Mouse (Mus musculus): ENCODE measurements around the gene Snx27. TPM values are rescaled to one million over a fixed set of nuclear protein-coding genes. Genes with fewer than 3 reads are reported as not detected.

The Snx27 gene
- polyA plus RNA-seq, 1 experiment from 2014 or later, result 41.6 TPM

GRCm38 (mm10) chr3:94456529-94457000 is 126.0 kb downstream of the Snx27 start:
- Histone ChIP-seq H3K27ac (replicated peaks; ENCODE audit: low read depth, low read length) (no peak overlapping the region), H3K4me1 (ENCODE audit: control insufficient read depth, insufficient read depth, low read length) (no peaks in the 10 kb centered on the region), H3K9ac (replicated peaks; ENCODE audit: low read length) (no peak overlapping the region), H3K9me3 (replicated peaks; ENCODE audit: control insufficient read depth, low read length) (no peaks in the 10 kb centered on the region), H3K36me3 (replicated peaks; ENCODE audit: control insufficient read depth, insufficient read depth, low read depth, low read length) (no peaks in the 10 kb centered on the region), H3K4me3 (ENCODE audit: low read depth, low read length) (peak overlapping the region; percentile 1; the same call in 1 of the 2 replicates), H3K27me3 (ENCODE audit: control insufficient read depth, insufficient read depth, low read length) (no peaks in the 10 kb centered on the region), H3K4me2 (ENCODE audit: low read depth, low read length) (0 out of 2 replicates have a peak overlapping the region, but pooled peaks have one; percentile 19)
- DNase-seq (ENCODE audit: low spot score), result peak; percentile 98
- peak; percentile 89 for ATAC-seq (replicated peaks; ENCODE audit: insufficient number of reproducible peaks, low FRiP score, low TSS enrichment, low read depth)
- WGBS, result 2% methylated on average over 12 of the region's 12 CpGs

DNA sequence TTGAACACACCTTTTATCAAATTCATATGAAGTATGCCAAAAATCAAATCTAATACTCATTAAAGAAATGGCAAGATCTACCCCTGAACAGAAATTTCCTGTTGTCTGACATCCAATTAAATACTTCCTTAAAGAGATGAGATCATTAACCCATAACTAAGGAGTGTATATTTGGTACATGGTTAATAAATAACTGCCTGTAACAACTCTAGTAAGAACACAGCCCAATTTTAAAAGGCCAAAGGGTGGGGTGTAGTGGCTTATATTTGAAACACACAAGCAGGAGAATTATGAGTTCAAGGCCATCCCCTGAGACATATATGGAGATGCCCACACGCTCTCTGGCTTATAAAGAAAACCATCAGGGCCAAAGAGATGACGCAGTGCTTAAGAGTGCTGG is 133.1 kb downstream of the Snx27 start:
- DNase-seq (ENCODE audit: low spot score), result no peak
- Histone ChIP-seq H3K36me3 (replicated peaks; ENCODE audit: control insufficient read depth, insufficient read depth, low read depth, low read length) (peaks cover 8% of the 10 kb centered on the region), H3K9me3 (replicated peaks; ENCODE audit: control insufficient read depth, low read length) (no peaks in the 10 kb centered on the region), H3K4me1 (ENCODE audit: control insufficient read depth, insufficient read depth, low read length) (no peaks in the 10 kb centered on the region), H3K4me3 (ENCODE audit: low read depth, low read length) (no peak overlapping the region), H3K9ac (replicated peaks; ENCODE audit: low read length) (no peak overlapping the region), H3K27me3 (ENCODE audit: control insufficient read depth, insufficient read depth, low read length) (no peaks in the 10 kb centered on the region), H3K4me2 (ENCODE audit: low read depth, low read length) (no peak overlapping the region), H3K27ac (replicated peaks; ENCODE audit: low read depth, low read length) (no peak overlapping the region)
- 94% methylated on average over 2 of the region's 2 CpGs for WGBS
- no peak for ATAC-seq (replicated peaks; ENCODE audit: insufficient number of reproducible peaks, low FRiP score, low TSS enrichment, low read depth)

Other genes starting within 250 kb of the Snx27 start
- gene Them5, start 240.6 kb downstream of the Snx27 start, polyA plus RNA-seq (2014; fragmentation: Nextera tagmentation; extraction: Ambion mirVana), result 0.50 TPM in 1 of 2 replicates, not detected in the other
- gene C2cd4d, start 220.3 kb downstream of the Snx27 start, polyA plus RNA-seq (2014; fragmentation: Nextera tagmentation; extraction: Ambion mirVana), result 0.88 and 0.89 TPM in 2 replicates
- gene Rorc, start 209.9 kb downstream of the Snx27 start, polyA plus RNA-seq (2014; fragmentation: Nextera tagmentation; extraction: Ambion mirVana), result 0.22 and 0.38 TPM in 2 replicates
- 0.06 and 0.13 TPM in 2 replicates for gene Lingo4, start 184.2 kb downstream of the Snx27 start, polyA plus RNA-seq (2014; fragmentation: Nextera tagmentation; extraction: Ambion mirVana)
- 16.1 and 19.8 TPM in 2 replicates for gene Tdrkh, start 169.4 kb downstream of the Snx27 start, polyA plus RNA-seq (2014; fragmentation: Nextera tagmentation; extraction: Ambion mirVana)
- gene Mrpl9, start 139.4 kb downstream of the Snx27 start, polyA plus RNA-seq (2014; fragmentation: Nextera tagmentation; extraction: Ambion mirVana), result 63.8 and 66.0 TPM in 2 replicates
- gene Oaz3, start 138.8 kb downstream of the Snx27 start, polyA plus RNA-seq (2014; fragmentation: Nextera tagmentation; extraction: Ambion mirVana), result 0.14 TPM in 1 of 2 replicates, not detected in the other
- 29.2 and 32.8 TPM in 2 replicates for gene Celf3, start 104.4 kb downstream of the Snx27 start, polyA plus RNA-seq (2014; fragmentation: Nextera tagmentation; extraction: Ambion mirVana)
- gene Riiad1, start 102.4 kb downstream of the Snx27 start, polyA plus RNA-seq (2014; fragmentation: Nextera tagmentation; extraction: Ambion mirVana), result 3.0 and 3.4 TPM in 2 replicates
- gene Gm10972, start 60.4 kb upstream of the Snx27 start, polyA plus RNA-seq (2014; fragmentation: Nextera tagmentation; extraction: Ambion mirVana), result not detected in 2 replicates
- gene Tuft1, start 76.2 kb upstream of the Snx27 start, polyA plus RNA-seq (2014; fragmentation: Nextera tagmentation; extraction: Ambion mirVana), result 5.0 and 5.3 TPM in 2 replicates
- gene Selenbp2, start 110.8 kb upstream of the Snx27 start, polyA plus RNA-seq (2014; fragmentation: Nextera tagmentation; extraction: Ambion mirVana), result not detected in 2 replicates
- gene Cgn, start 203.8 kb upstream of the Snx27 start, polyA plus RNA-seq (2014; fragmentation: Nextera tagmentation; extraction: Ambion mirVana), result 3.3 and 4.5 TPM in 2 replicates